Mouse (Mus musculus) liver, embryonic 16.5 days (tissue): ENCODE data around the gene Ccdc149. TPM values are rescaled to one million over a fixed set of nuclear protein-coding genes. Genes with fewer than 3 reads are reported as not detected.

Experiments
- ATAC-seq: fragments of 200-750 bp; cut with Nextera tagmentation; 2 replicates; pipeline ENCODE4 v1.8.0; 2017; ENCODE audit warnings: low read depth, mild to moderate bottlenecking, moderate number of reproducible peaks, moderate library complexity
- H3K27ac ChIP-seq: fragments of 300-500 bp; sonication (generic); 2 replicates; pipeline ENCODE4 v1.5.1; 2014; ENCODE audit warnings: mild to moderate bottlenecking, low read length
- H3K27me3 ChIP-seq: fragments of 300-500 bp; sonication (generic); 2 replicates; pipeline ENCODE4 v1.6.1; 2014; ENCODE audit warnings: low read depth, low read length, mixed read lengths; ENCODE audit not compliant: control insufficient read depth, insufficient read depth
- H3K36me3 ChIP-seq: fragments of 300-500 bp; sonication (generic); 2 replicates; pipeline ENCODE4 v1.6.1; 2014; ENCODE audit warnings: mild to moderate bottlenecking; ENCODE audit not compliant: control insufficient read depth, insufficient read depth
- H3K4me1 ChIP-seq: fragments of 300-500 bp; sonication (generic); 2 replicates; pipeline ENCODE4 v1.6.1; 2014; ENCODE audit warnings: low read depth, low read length, mixed read lengths; ENCODE audit not compliant: control insufficient read depth
- H3K4me2 ChIP-seq: fragments of 300-500 bp; sonication (generic); 2 replicates; pipeline ENCODE4 v1.6.1; 2014; ENCODE audit warnings: low read depth, low read length, mixed read lengths
- H3K4me3 ChIP-seq: fragments of 300-500 bp; sonication (generic); 2 replicates; pipeline ENCODE4 v1.5.1; 2014; ENCODE audit warnings: low read depth, mild to moderate bottlenecking, low read length
- H3K9ac ChIP-seq: fragments of 300-500 bp; sonication (generic); 2 replicates; pipeline ENCODE4 v1.6.1; 2014; ENCODE audit warnings: low read depth, low read length
- H3K9me3 ChIP-seq: fragments of 300-500 bp; sonication (generic); replicated peaks from 2 replicates; pipeline ENCODE4 v1.6.1; 2016; ENCODE audit warnings: low read length; ENCODE audit not compliant: control insufficient read depth
- WGBS: fragments of 180-500 bp; shearing (Covaris S2); extraction: QIAGEN DNeasy Blood & Tissue Kit; methylation state at CpG from one replicate; pipeline ENCODE4 v1.1.7; 2014; ENCODE audit not compliant: insufficient replicate concordance; 5-methylcytosine and 5-hydroxymethylcytosine counted together
- polyA plus RNA-seq: library from polyadenylated mRNA; unstranded; fragments of >200 nt; fragmentation: Nextera tagmentation; extraction: Ambion mirVana; gene quantifications from 2 replicates; pipeline ENCODE4 v1.2.1, GENCODE M21; 2015

The Ccdc149 gene
- polyA plus RNA-seq, 1 experiment from 2014 or later = 0.86 TPM

DNA sequence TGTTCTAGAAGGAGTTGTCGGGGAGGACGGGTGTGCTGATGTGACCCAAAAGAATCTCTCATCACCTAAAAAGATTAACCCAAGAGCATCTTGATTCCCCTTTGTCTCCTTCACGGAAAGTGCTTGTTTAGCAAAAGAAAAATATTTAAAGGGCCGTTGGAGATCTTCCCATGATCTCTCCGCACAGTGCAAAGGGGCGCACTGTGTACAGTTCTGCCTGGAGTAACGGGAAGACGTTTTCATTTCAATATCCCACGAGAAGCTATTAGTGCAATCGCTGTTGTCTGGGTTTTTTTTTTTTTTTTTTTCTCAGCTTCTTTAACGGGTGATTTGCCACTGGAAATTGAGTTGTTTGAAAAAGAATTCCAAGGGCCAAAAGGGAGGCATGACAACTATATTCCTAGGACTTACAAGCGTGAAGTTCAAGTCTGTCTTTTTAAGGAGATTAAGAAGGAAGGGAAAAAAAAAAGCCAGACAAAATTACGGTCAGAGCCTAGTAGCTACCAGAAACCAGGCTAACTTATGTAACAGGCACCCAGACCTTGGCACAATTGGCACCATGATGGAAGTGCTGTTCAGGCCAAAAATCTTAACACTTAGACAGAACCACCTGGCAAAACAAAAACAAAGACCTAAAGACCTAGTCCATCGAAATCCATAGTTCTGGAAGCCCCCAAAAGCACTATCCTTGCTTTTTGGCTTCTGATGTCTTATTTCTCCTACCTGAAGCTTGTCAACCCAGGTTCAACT, 41.4 kb downstream of the Ccdc149 start:
- Histone ChIP-seq H3K9ac (no peak overlapping the region), H3K9me3 (no peaks in the 10 kb centered on the region), H3K4me2 (no peak overlapping the region), H3K36me3 (no peaks in the 10 kb centered on the region), H3K27me3 (no peaks in the 10 kb centered on the region), H3K27ac (no peak overlapping the region), H3K4me1 (no peaks in the 10 kb centered on the region), H3K4me3 (no peak overlapping the region)
- 66% methylated on average over 14 of the region's 14 CpGs for WGBS
- no peak for ATAC-seq

DNA sequence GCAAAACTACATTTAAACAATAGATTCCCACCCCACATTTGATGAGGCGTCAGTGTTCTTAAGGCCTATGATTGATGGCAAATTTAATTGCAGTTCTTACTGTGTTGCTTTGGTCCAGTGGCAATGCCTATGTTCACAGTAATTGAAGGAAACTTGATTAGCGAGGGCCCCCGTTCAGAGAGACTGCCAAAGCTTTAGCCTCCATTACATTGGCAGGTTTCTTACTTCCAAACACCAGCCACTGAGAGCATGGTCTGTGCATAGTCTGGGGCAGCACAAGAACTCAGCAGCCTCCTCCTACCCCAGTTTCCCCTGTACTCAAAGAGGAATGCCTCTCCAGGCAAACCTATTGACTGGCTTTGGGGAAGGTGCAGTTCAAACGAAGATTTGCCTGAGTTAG, 42.7 kb downstream of the Ccdc149 start:
- Histone ChIP-seq H3K9ac (no peak overlapping the region), H3K4me1 (no peaks in the 10 kb centered on the region), H3K27me3 (no peaks in the 10 kb centered on the region), H3K4me2 (no peak overlapping the region), H3K4me3 (no peak overlapping the region), H3K9me3 (no peaks in the 10 kb centered on the region), H3K36me3 (no peaks in the 10 kb centered on the region), H3K27ac (no peak overlapping the region)
- ATAC-seq = no peak
- 43% methylated on average over 4 of the region's 4 CpGs for WGBS

GRCm38 (mm10) chr5:52425819-52426218, 45.5 kb downstream of the Ccdc149 start:
- Histone ChIP-seq H3K4me2 (no peak overlapping the region), H3K4me3 (no peak overlapping the region), H3K27ac (no peak overlapping the region), H3K9ac (no peak overlapping the region), H3K36me3 (no peaks in the 10 kb centered on the region), H3K4me1 (no peaks in the 10 kb centered on the region), H3K27me3 (no peaks in the 10 kb centered on the region), H3K9me3 (no peaks in the 10 kb centered on the region)
- WGBS = 63% methylated on average over 9 of the region's 9 CpGs
- ATAC-seq = no peak

DNA sequence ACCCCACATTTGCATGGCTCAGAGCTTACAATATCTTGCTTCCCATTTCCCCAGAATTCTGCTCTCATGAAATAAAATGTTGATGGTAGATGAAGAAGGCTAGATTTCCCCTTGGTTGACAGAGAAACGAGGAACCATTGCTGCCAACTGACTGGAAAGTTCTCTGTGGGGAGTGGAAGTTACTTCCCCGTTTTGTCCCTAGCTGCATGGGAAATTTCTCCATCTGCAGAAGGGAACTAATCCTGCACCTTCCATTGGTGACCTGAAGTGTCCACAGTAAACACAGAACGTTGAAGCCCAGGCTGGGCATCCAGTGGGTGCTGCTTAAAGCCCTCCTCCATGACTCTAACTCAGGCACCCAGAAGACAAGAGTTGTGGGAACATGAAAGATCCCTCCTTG, 47.4 kb downstream of the Ccdc149 start:
- Histone ChIP-seq H3K4me2 (no peak overlapping the region), H3K9me3 (no peaks in the 10 kb centered on the region), H3K9ac (no peak overlapping the region), H3K36me3 (no peaks in the 10 kb centered on the region), H3K27ac (no peak overlapping the region), H3K27me3 (no peaks in the 10 kb centered on the region), H3K4me1 (no peaks in the 10 kb centered on the region), H3K4me3 (no peak overlapping the region)
- ATAC-seq = no peak
- WGBS = 28% methylated on average over 3 of the region's 3 CpGs

DNA sequence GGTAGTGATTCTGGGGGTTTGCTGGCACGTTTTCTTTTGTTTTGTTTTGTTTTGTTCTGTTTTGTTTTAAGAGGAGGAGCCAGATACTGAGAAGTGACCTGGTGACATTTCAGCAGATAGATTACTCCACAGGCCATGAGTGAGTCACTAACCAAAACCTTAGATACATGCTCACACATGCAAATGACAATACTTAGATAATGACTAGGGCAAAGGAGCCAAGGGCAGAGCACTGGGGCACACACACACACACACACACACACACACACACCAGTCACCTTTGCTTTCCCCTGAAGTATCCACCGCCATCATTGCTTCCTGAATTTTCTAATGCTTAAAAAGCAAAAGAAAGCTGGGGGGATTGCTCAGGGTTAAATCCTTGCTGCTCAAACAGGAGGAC, 54.8 kb downstream of the Ccdc149 start:
- no peaks in the 10 kb centered on the region for H3K36me3 ChIP-seq
- H3K27ac ChIP-seq = no peak overlapping the region
- H3K27me3 ChIP-seq = no peaks in the 10 kb centered on the region
- no peaks in the 10 kb centered on the region for H3K9me3 ChIP-seq
- H3K4me2 ChIP-seq = no peak overlapping the region
- no peak for ATAC-seq
- H3K9ac ChIP-seq = no peak overlapping the region
- H3K4me1 ChIP-seq = no peaks in the 10 kb centered on the region
- H3K4me3 ChIP-seq = no peak overlapping the region
- WGBS = 56% methylated on average over 2 of the region's 2 CpGs

GRCm38 (mm10) chr5:52415917-52416316, 55.4 kb downstream of the Ccdc149 start:
- Histone ChIP-seq H3K27me3 (no peaks in the 10 kb centered on the region), H3K9ac (no peak overlapping the region), H3K4me3 (no peak overlapping the region), H3K4me2 (no peak overlapping the region), H3K36me3 (no peaks in the 10 kb centered on the region), H3K9me3 (no peaks in the 10 kb centered on the region), H3K4me1 (no peaks in the 10 kb centered on the region), H3K27ac (no peak overlapping the region)
- no peak for ATAC-seq
- WGBS = 69% methylated on average over 6 of the region's 6 CpGs

GRCm38 (mm10) chr5:52415193-52415592, 56.1 kb downstream of the Ccdc149 start:
- Histone ChIP-seq H3K9ac (no peak overlapping the region), H3K4me2 (no peak overlapping the region), H3K27ac (no peak overlapping the region), H3K36me3 (no peaks in the 10 kb centered on the region), H3K4me3 (no peak overlapping the region), H3K9me3 (no peaks in the 10 kb centered on the region), H3K4me1 (no peaks in the 10 kb centered on the region), H3K27me3 (no peaks in the 10 kb centered on the region)
- 62% methylated on average over 1 of the region's 1 CpGs for WGBS
- no peak for ATAC-seq

GRCm38 (mm10) chr5:52411567-52411966, 59.8 kb downstream of the Ccdc149 start:
- Histone ChIP-seq H3K4me3 (no peak overlapping the region), H3K9ac (no peak overlapping the region), H3K27ac (no peak overlapping the region), H3K27me3 (no peaks in the 10 kb centered on the region), H3K4me1 (no peaks in the 10 kb centered on the region), H3K9me3 (no peaks in the 10 kb centered on the region), H3K4me2 (no peak overlapping the region), H3K36me3 (no peaks in the 10 kb centered on the region)
- no peak for ATAC-seq
- 38% methylated on average over 3 of the region's 3 CpGs for WGBS

GRCm38 (mm10) chr5:52410197-52410596, 61.1 kb downstream of the Ccdc149 start:
- Histone ChIP-seq H3K9me3 (no peaks in the 10 kb centered on the region), H3K27me3 (no peaks in the 10 kb centered on the region), H3K36me3 (no peaks in the 10 kb centered on the region), H3K4me1 (no peaks in the 10 kb centered on the region), H3K27ac (no peak overlapping the region), H3K4me2 (no peak overlapping the region), H3K9ac (no peak overlapping the region), H3K4me3 (no peak overlapping the region)
- no peak for ATAC-seq
- WGBS = 79% methylated on average over 12 of the region's 12 CpGs
